Mouse (Mus musculus) CH12F3 (cell line): ENCODE data around the gene Tmem202.

Experiments used
- in situ Hi-C: fragments of 300-500 bp; cut with MboI; formaldehyde crosslinking; loops from 2 replicates; pipeline ENCODE4 v1.14.3; 2020; ENCODE audit warnings: low sequenced_read_pairs

Gene Tmem202

GRCm38 (mm10) chr9:59533889-59534288 lies 5.8 kb downstream of the Tmem202 start:
- in situ Hi-C loops: no loop called here

GRCm38 (mm10) chr9:59533422-59533821 lies 6.2 kb downstream of the Tmem202 start:
- in situ Hi-C loops: no loop called here

- in situ Hi-C loops: no loop called here
Measured at GRCm38 (mm10) chr9:59531645-59532044, 8.0 kb downstream of the Tmem202 start.

- in situ Hi-C loops: no loop called here
Measured at GRCm38 (mm10) chr9:59528274-59528673, 11.4 kb downstream of the Tmem202 start.

GRCm38 (mm10) chr9:59527580-59527979 lies 12.1 kb downstream of the Tmem202 start:
- in situ Hi-C loops: no loop called here

- in situ Hi-C loops: no loop called here
Measured at GRCm38 (mm10) chr9:59526727-59527126, 12.9 kb downstream of the Tmem202 start.

- in situ Hi-C loops: no loop called here
Measured at GRCm38 (mm10) chr9:59522906-59523305, 16.7 kb downstream of the Tmem202 start.

GRCm38 (mm10) chr9:59519396-59519795 lies 20.3 kb downstream of the Tmem202 start:
- in situ Hi-C loops: no loop called here

GRCm38 (mm10) chr9:59518976-59519375 lies 20.7 kb downstream of the Tmem202 start:
- in situ Hi-C loops: no loop called here

- in situ Hi-C loops: no loop called here
Measured at GRCm38 (mm10) chr9:59517127-59517526, 22.5 kb downstream of the Tmem202 start.

GRCm38 (mm10) chr9:59515069-59515468 lies 24.6 kb downstream of the Tmem202 start:
- in situ Hi-C loops: no loop called here

- in situ Hi-C loops: no loop called here
Measured at GRCm38 (mm10) chr9:59512381-59512780, 27.3 kb downstream of the Tmem202 start.

- in situ Hi-C loops: no loop called here
Measured at GRCm38 (mm10) chr9:59508146-59508545, 31.5 kb downstream of the Tmem202 start.

GRCm38 (mm10) chr9:59487331-59487730 lies 52.3 kb downstream of the Tmem202 start:
- in situ Hi-C loops: no loop called here

GRCm38 (mm10) chr9:59486549-59487065 lies 53.0 kb downstream of the Tmem202 start, which contains the start of gene Arih1:
TSS of gene Arih1 (minus strand) at chr9:59486618.
- in situ Hi-C loops: no loop called here

GRCm38 (mm10) chr9:59486076-59486518 lies 53.5 kb downstream of the Tmem202 start:
- in situ Hi-C loops: no loop called here

- in situ Hi-C loops: no loop called here
Measured at GRCm38 (mm10) chr9:59485511-59486075, 54.1 kb downstream of the Tmem202 start.

GRCm38 (mm10) chr9:59484760-59485159 lies 54.9 kb downstream of the Tmem202 start:
- in situ Hi-C loops: no loop called here

- in situ Hi-C loops: no loop called here
Measured at GRCm38 (mm10) chr9:59482419-59482818, 57.2 kb downstream of the Tmem202 start.

- in situ Hi-C loops: no loop called here
Measured at GRCm38 (mm10) chr9:59476617-59477016, 63.0 kb downstream of the Tmem202 start.

- in situ Hi-C loops: no loop called here
Measured at GRCm38 (mm10) chr9:59474838-59475237, 64.8 kb downstream of the Tmem202 start.

GRCm38 (mm10) chr9:59473171-59473570 lies 66.5 kb downstream of the Tmem202 start:
- in situ Hi-C loops: no loop called here

- in situ Hi-C loops: no loop called here
Measured at GRCm38 (mm10) chr9:59469446-59469845, 70.2 kb downstream of the Tmem202 start.
